Mouse (Mus musculus) bone marrow macrophage, adult 2 months (primary cell): ENCODE measurements around the gene Pax7. TPM values are rescaled to one million over a fixed set of nuclear protein-coding genes. Genes with fewer than 3 reads are reported as not detected.

Experiments
- H3K27ac ChIP-seq: 2 replicates; pipeline ENCODE4 v1.5.1; 2012; ENCODE audit warnings: low read depth, low read length; ENCODE audit not compliant: insufficient read depth
- H3K4me1 ChIP-seq: 2 replicates; pipeline ENCODE4 v1.6.1; 2012; ENCODE audit warnings: low read length; ENCODE audit not compliant: control insufficient read depth, insufficient read depth
- H3K4me3 ChIP-seq: 2 replicates; pipeline ENCODE4 v1.5.1; 2012; ENCODE audit warnings: mild to moderate bottlenecking, low read length, moderate library complexity; ENCODE audit not compliant: insufficient read depth
- CTCF ChIP-seq: IDR thresholded peaks from 2 replicates; pipeline ENCODE4 v1.5.1; 2012; ENCODE audit warnings: low read depth, mild to moderate bottlenecking, low read length, moderate library complexity
- POLR2A ChIP-seq: IDR thresholded peaks from 2 replicates; pipeline ENCODE4 v1.6.1; 2012; ENCODE audit warnings: mild to moderate bottlenecking, low read depth, low read length, borderline replicate concordance
- polyA plus RNA-seq: library from polyadenylated mRNA; stranded (reverse); fragments of >200 nt; gene quantifications from 2 replicates; pipeline ENCODE4 v1.2.4, GENCODE M21; 2012; ENCODE audit not compliant: missing spikeins, insufficient read depth, insufficient read length

Pax7 gene
- polyA plus RNA-seq, 1 experiment: not detected

DNA sequence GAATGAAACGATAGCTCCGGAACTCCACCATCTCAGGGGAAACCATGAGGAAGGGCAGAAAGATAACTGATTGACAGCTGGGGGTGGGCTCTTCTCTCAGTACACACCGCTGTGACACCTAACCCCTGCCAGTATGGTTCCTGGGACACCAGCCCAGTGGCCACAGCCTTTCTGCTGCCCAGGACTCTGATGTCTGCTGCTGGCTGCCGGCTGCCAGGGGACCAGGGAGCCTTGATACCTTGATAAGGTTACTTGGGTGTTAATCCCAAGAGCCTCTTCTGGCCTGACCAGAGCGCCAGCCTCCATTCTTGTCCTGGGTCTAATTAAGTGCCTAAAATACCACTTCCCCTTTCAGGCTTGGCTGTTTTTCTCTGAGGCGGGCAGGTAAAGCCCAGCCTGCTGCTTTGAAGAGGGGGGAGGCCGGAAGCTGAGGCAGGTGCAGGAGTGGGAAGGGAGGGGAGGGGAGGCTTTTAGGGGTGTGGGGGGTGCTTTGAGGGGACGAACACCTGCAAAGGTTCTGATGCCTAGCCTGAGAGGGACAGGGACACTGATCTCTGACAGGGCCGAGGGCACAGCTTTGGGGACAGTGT lies 19.9 kb downstream of the Pax7 start:
- Histone ChIP-seq H3K27ac (no peak overlapping the region), H3K4me1 (no peaks in the 10 kb centered on the region), H3K4me3 (no peak overlapping the region)
- TF ChIP-seq CTCF (no peak), POLR2A (no peak)

DNA sequence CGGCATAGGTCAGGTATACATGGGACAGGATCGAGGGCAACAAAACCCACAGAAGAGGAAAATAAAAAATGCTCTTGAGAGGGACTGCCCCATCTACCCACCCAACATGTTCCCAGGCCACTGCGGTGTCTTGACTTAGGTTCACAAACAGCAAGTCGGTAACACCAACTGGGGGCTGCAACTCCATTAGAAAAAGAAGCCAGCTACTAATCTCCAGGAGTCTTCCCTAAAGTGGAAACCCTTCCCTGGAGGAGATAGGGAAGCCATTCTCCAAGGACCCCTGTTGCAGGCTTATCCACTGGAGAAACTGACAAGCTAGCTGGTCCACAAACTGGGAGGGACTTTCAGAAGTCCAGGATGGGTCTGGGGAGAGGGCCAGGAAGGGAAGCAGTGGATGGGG lies 21.4 kb downstream of the Pax7 start:
- H3K4me3 ChIP-seq: no peak overlapping the region
- no peak overlapping the region for H3K27ac ChIP-seq
- TF ChIP-seq CTCF: no peak
- no peak for TF ChIP-seq POLR2A
- H3K4me1 ChIP-seq: no peaks in the 10 kb centered on the region

DNA sequence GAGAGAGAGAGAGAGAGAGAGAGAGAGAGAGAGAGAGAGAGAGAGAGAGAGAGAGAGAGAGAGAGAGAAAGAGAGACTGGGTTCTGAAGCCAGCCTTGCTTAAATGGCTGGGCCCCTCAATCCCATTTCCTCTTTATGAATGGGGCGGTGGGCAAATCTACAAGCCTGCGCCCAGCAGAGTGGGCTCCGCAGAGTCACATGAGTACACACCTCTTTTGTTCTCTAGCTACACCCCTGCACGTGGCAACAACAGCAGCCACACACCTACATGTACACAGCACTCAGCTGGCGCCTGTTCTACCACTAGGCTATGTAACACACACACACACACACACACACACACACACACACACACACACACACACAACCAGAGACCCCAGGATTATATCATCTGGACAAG lies 21.9 kb downstream of the Pax7 start:
- TF ChIP-seq CTCF (no peak), POLR2A (no peak)
- H3K4me1 ChIP-seq: no peaks in the 10 kb centered on the region
- H3K4me3 ChIP-seq: no peak overlapping the region
- no peak overlapping the region for H3K27ac ChIP-seq

DNA sequence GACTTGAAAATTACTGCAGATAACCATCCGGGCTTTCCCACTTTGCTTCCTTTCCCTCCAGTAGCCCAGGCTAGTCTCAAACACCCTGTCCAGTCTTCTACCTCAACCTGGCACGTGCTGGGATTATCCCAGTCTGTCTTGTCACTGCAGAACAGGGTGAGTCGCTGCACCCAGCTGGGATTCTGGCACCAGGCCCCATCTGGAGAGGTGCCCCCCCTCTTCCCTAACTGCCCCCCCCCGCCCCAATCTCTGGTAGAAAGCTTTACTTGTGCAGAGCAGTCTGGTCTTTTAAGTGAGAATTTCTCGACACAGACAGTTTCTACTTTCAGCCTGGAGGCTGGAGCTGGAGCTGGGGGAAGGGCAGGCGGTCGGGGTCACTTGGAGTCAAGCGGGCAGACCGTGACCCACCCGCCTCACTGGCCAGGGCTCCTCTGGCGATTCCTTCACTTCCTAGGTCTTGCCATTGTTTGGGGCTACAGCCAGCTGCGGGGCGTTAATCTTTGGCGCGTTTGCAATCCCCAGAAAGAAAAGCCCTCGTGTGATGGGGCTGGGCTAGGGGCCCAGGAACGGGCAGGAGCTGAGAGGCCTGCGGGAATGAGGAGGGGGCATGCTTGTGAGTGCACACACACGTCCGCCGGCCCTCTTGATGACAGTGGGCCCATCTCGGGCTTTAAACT lies 22.4 kb downstream of the Pax7 start:
- Histone ChIP-seq H3K4me3 (no peak overlapping the region), H3K27ac (no peak overlapping the region), H3K4me1 (no peaks in the 10 kb centered on the region)
- no peak for TF ChIP-seq POLR2A

DNA sequence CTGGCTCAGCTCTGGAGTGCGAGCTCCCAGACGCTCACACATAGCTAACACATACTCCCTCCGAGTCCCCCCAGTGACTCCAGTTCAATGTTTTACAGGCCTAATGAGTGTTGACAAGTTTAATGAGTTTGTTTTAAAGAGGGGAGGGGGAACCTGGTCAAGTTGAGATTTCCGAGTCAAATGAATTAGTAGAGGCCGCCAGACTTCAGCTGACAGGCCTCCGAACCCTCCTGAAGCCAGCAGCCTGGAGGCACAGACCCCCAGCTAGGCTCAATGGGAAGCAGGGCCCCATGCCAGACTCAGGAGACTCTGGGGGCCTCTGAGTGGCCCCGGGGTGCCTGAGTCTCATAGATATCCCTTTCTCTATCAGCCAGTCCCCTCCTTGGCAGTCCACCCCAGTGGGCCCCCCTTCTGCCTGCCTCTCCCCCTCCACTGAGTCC lies 23.9 kb downstream of the Pax7 start:
- no peaks in the 10 kb centered on the region for H3K4me1 ChIP-seq
- TF ChIP-seq POLR2A (no peak), CTCF (no peak)
- H3K27ac ChIP-seq: no peak overlapping the region
- no peak overlapping the region for H3K4me3 ChIP-seq

DNA sequence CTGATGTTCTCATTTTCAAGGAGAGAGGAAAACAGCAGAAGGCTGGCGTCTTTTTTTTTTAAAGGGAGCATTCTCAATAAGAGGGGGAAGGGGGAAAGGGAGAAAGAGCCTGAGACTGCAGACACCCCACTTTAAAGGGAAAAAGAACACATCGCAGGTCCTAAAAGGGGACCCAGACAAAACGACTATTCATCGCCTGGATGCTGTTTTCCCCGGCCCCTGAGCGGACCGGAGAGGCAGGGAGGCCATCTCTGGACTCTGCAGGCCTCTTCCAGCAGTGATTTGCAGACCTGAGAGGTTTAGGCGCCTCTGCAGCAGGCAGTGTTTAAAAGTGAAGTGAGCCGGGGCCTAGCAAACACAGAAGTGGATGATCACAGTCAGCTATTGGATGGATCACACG lies 25.5 kb downstream of the Pax7 start:
- Histone ChIP-seq H3K4me1 (no peaks in the 10 kb centered on the region), H3K27ac (no peak overlapping the region), H3K4me3 (no peak overlapping the region)
- TF ChIP-seq POLR2A (no peak), CTCF (no peak)

DNA sequence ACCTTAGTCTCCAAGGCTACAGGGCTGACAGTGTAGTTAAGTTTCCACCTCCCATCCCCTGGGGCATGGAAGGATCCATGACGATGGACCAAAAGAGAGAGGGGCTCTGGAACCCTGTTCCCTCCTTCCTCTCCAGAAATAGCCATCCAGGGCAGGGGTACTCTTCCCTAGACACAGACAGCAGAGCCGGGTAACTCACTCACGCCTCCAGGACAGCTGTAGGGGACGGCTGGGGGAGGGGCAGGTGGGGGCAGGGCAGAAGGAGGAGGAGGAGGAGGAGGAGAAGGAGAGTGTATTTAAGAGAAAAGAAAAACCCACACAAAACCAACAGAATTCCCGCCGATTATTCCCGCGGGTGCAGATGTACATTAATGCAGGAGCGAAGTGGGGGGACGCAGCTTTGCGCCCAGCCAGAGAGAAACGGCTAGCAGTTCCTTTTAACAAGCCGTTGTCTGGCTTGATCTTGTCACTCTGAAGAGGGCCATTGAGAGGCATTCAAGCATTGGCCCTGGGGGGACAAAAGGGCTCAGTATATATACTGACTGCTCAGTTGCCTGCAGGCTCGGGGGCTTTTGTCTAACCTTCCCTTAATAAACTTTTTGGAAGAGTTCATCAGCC lies 26.0 kb downstream of the Pax7 start:
- no peak overlapping the region for H3K27ac ChIP-seq
- TF ChIP-seq POLR2A (no peak), CTCF (no peak)
- H3K4me1 ChIP-seq: no peaks in the 10 kb centered on the region
- H3K4me3 ChIP-seq: no peak overlapping the region

DNA sequence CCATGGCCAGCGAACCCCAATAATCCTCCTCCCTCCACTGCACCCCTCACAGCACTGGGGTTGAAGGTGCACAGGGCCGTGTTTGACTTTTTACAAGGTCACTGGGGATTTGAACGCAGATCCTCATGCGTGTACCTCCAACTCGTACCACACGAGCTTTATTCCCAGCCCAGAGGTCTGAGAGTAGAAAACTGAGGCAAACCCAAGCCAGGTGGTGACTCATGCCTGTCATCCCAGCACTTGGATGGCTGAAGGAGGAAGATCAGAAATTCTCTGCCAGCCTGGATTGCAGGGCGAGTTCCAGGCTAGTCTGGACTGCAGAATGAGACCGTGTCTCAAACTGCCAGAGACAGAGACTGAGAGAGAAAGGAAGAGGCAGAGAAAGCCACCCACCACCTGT lies 28.4 kb downstream of the Pax7 start:
- H3K27ac ChIP-seq: no peak overlapping the region
- no peaks in the 10 kb centered on the region for H3K4me1 ChIP-seq
- H3K4me3 ChIP-seq: no peak overlapping the region
- no peak for TF ChIP-seq POLR2A
- TF ChIP-seq CTCF: no peak

DNA sequence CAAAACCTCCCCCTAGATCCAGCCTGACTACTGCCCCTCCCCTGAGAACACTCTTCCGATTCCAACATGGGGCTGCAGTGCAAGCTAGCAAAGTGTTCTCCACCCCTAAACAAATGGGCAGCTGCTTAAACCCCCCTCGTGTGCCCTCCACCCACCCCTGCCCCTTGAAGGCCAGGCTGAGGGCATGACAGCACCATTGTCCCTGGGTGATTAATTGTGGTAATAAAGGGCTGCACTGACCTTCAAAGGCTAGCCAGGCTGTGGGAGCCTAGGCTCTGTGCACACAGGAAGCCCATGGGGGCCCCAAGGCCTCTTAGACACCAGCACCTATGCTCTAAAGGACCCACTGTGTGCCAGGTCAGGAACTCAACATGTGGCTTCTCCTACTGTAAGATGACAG lies 29.3 kb downstream of the Pax7 start:
- TF ChIP-seq CTCF (no peak), POLR2A (no peak)
- Histone ChIP-seq H3K27ac (no peak overlapping the region), H3K4me3 (no peak overlapping the region), H3K4me1 (no peaks in the 10 kb centered on the region)

DNA sequence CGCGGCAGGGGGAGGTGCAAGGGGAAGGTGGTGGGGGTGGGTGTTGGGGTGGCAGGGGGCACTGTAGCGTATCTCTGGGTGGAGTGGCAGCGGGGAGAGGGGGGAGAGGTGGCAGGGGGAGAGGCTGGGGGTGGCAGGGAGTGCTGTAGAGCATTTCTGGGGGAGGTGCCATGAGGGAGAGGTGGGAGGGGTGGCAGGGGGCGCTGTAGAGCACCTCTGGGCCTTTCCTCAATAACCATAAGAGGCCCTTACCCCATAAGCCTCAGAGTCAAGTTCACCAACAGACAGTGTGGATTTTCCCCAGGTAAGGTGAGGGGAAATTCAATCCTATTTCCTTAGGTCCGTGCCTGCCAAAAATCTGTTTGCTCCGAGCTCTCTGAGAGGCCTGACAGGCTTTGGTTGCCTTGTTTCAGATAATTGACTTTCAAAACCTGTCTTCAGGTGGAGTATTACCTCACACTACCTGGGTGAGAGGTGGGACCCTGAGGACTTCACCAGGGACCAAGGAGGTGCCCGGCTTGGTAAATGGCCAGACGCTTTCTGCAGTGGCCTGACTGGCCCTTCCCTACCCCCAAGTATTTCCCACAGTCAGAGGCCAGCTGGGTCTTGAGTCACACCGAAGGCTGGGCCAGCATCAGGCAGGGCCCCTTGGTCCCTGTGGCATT lies 33.8 kb downstream of the Pax7 start:
- Histone ChIP-seq H3K27ac (no peak overlapping the region), H3K4me1 (no peaks in the 10 kb centered on the region), H3K4me3 (no peak overlapping the region)
- TF ChIP-seq CTCF (no peak), POLR2A (no peak)

DNA sequence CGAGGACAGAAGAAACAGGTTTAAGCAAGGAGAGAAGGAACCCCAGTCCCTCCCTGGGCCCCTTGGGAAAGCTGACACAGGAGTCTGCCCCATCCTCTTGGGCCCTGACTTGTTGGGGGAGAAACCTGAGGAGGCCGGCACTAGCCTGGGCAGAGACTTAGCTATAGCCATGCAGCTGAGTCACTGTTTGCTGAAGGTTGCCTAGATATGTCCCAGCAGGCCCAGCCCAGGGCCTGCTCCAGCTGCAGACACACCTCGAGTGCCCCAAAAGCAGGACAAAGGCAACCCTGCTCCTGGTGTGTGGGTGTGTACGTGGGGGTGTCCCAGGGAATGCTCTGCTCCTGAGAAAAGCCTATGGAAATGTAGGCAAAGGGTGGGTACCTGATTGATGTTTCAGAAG lies 36.0 kb downstream of the Pax7 start:
- H3K4me1 ChIP-seq: no peaks in the 10 kb centered on the region
- TF ChIP-seq CTCF: no peak
- TF ChIP-seq POLR2A: no peak
- H3K4me3 ChIP-seq: no peak overlapping the region
- H3K27ac ChIP-seq: no peak overlapping the region
